Mouse (Mus musculus) megakaryocyte, embryonic 14.5 days (primary cell): ENCODE results near the gene Ppp1r35.

ENCODE experiments used
- FLI1 ChIP-seq: IDR thresholded peaks from 2 replicates; pipeline ENCODE4 v1.6.1; 2012; ENCODE audit warnings: low read length, inconsistent platforms, mixed read lengths
- GATA1 ChIP-seq: IDR thresholded peaks from 3 replicates; pipeline ENCODE4 v1.6.1; 2012; ENCODE audit warnings: mixed read lengths, low read length, inconsistent platforms, borderline replicate concordance

GRCm38 (mm10) chr5:137782776-137783522 lies 4.3 kb downstream of the Ppp1r35 start:
- TF ChIP-seq GATA1, result no peak
- TF ChIP-seq FLI1, result no peak
